Mouse (Mus musculus) C2C12 (cell line): Measurements from ENCODE around the gene Arglu1.

ENCODE experiments used
- CEBPB ChIP-seq: IDR thresholded peaks from one replicate; pipeline ENCODE4 v1.6.1; 2011; ENCODE audit warnings: low read depth, mild to moderate bottlenecking, control low read depth, moderate library complexity
- CTCF ChIP-seq: IDR thresholded peaks from one replicate; pipeline ENCODE4 v1.5.1; 2011; ENCODE audit not compliant: control insufficient read depth, insufficient read depth, insufficient read length
- FOSL1 ChIP-seq: IDR thresholded peaks from one replicate; pipeline ENCODE4 v1.8.0; 2011; ENCODE audit warnings: mild to moderate bottlenecking, low read length; ENCODE audit not compliant: poor library complexity, insufficient read depth, severe bottlenecking
- MAX ChIP-seq: IDR thresholded peaks from one replicate; pipeline ENCODE4 v1.6.1; 2011; ENCODE audit warnings: mild to moderate bottlenecking, control low read depth
- MYOD1 ChIP-seq: IDR thresholded peaks from one replicate; pipeline ENCODE4 v1.6.1; 2011; ENCODE audit warnings: low read depth; ENCODE audit not compliant: control insufficient read depth, insufficient read length
- MYOG ChIP-seq: IDR thresholded peaks from one replicate; pipeline ENCODE4 v1.6.1; 2011; ENCODE audit not compliant: control insufficient read depth, insufficient read length; ENCODE audit errors: extremely low read depth
- USF1 ChIP-seq: IDR thresholded peaks from one replicate; pipeline ENCODE4 v1.6.1; 2011; ENCODE audit warnings: low read depth, mild to moderate bottlenecking, control low read depth, moderate library complexity

DNA sequence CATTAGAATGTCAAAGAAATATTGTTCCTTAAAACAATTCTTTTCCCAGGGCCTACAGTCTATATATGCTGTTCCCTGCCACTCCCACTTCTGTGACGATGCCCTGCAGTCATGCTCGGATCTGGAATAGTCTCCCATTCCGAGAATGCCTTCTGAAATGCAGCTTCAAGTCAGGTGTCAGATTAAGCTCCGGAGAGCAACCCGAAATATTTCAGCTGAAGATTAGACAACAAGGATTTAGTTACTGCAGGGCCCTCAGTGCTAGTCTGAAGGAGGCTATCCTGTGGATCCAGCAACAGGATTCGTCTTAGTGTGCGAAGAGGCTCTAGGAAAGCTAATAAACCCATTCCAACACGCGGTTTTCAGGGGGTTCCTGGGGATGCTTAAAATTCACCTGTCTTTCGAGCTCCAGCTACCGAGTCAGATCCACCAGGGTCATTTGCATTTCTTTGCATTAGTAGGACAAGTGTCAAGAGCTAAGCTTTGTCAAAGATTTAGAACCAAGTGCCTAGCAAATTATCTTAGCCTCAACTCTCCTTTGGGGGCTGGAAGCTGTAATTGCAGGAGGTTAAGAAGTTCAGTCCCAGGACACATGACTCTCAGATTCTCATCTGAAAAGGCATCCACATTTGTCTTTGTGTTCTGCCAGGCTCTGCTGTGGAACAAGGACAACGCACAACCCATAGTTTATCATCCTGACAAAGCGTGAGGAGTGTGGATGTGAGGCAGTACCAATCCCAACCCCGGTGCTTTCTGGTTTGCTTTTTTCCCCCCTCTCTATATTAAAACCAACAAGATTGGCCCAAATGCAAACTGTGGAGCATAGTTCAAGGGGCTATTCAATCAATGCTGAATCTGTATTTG is 33.5 kb downstream of the Arglu1 start:
- TF ChIP-seq CTCF (no peak), MYOD1 (no peak), USF1 (no peak), MAX (no peak), FOSL1 (no peak), CEBPB (no peak), MYOG (no peak)
